Mouse (Mus musculus) embryonic facial prominence, embryonic 11.5 days (tissue): Measurements from ENCODE around the gene Arl5a. TPM values are rescaled to one million over a fixed set of nuclear protein-coding genes. Genes with fewer than 3 reads are reported as not detected.

Experiments used
- polyA plus RNA-seq: library from polyadenylated mRNA; unstranded; fragments of >200 nt; fragmentation: Nextera tagmentation; extraction: Ambion mirVana; gene quantifications from 2 replicates; pipeline ENCODE4 v1.2.1, GENCODE M21; 2014

The Arl5a gene
- polyA plus RNA-seq, 1 experiment from 2014 or later, result 91.3 TPM

Other genes with a start within 250 kb of the Arl5a start
- 6.5 and 7.2 TPM in 2 replicates for gene Neb, start 46.4 kb downstream of the Arl5a start, polyA plus RNA-seq